Mouse (Mus musculus) CH12.LX (cell line): ENCODE data around the gene Olfml2a. TPM values are rescaled to one million over a fixed set of nuclear protein-coding genes. Genes with fewer than 3 reads are reported as not detected.

Experiments
- DNase-seq: peaks from one replicate; pipeline ENCODE4 v3.0.0-alpha.2; 2013; ENCODE audit errors: extremely low read depth
- H3K27ac ChIP-seq: 2 replicates; pipeline ENCODE4 v1.5.1; 2012; ENCODE audit warnings: low read depth, mild to moderate bottlenecking, control low read depth, moderate library complexity; ENCODE audit not compliant: insufficient read depth
- H3K27me3 ChIP-seq: replicated peaks from 2 replicates; pipeline ENCODE3; 2012; ENCODE audit warnings: inconsistent platforms
- H3K36me3 ChIP-seq, 2 experiments: replicated peaks in 1 of 2; 2 replicates each; pipeline versions ENCODE3 to v1.6.1; 2012; ENCODE audit warnings: inconsistent platforms in 1 of 2, low read length in 1 of 2, mild to moderate bottlenecking in 1 of 2, mixed read lengths in 1 of 2, moderate library complexity in 1 of 2; ENCODE audit not compliant: control insufficient read depth in 1 of 2, insufficient read depth in 1 of 2
- H3K4me1 ChIP-seq, 2 experiments: 2 replicates each; pipeline ENCODE4 v1.6.1; 2012; ENCODE audit warnings: inconsistent platforms in 1 of 2, moderate library complexity in 1 of 2; ENCODE audit not compliant: insufficient read depth in 2 of 2, control insufficient read depth in 1 of 2
- H3K4me2 ChIP-seq: 2 replicates; pipeline ENCODE4 v1.6.1; 2012; ENCODE audit warnings: low read depth, mild to moderate bottlenecking, control low read depth; ENCODE audit not compliant: poor library complexity, insufficient read depth, severe bottlenecking
- H3K4me3 ChIP-seq, 3 experiments: fragments of 150-350 bp in 1 of 3; sonication (generic) in 1 of 3; replicated peaks in 1 of 3; 2 replicates each; pipeline versions ENCODE3 to v1.5.1; 2011 to 2012; ENCODE audit warnings: low read depth in 2 of 3, low read length in 2 of 3, mild to moderate bottlenecking in 2 of 3, moderate library complexity in 2 of 3, control low read depth in 1 of 3, improper control_type of control experiment in 1 of 3, inconsistent platforms in 1 of 3, mixed read lengths in 1 of 3; ENCODE audit not compliant: poor library complexity in 1 of 3
- H3K79me2 ChIP-seq: replicated peaks from 2 replicates; pipeline ENCODE4 v1.6.1; 2012; ENCODE audit warnings: mild to moderate bottlenecking, moderate library complexity; ENCODE audit not compliant: control insufficient read depth, poor library complexity, insufficient read depth, severe bottlenecking; ENCODE audit errors: extremely low read depth
- H3K9ac ChIP-seq: 2 replicates; pipeline ENCODE4 v1.6.1; 2012; ENCODE audit warnings: low read depth, mild to moderate bottlenecking, control low read depth, moderate library complexity; ENCODE audit not compliant: insufficient read depth
- H3K9me3 ChIP-seq: replicated peaks from 2 replicates; pipeline ENCODE3; 2012; ENCODE audit warnings: low read length, inconsistent platforms, mixed read lengths
- CHD1 ChIP-seq: IDR thresholded peaks from 2 replicates; pipeline ENCODE4 v1.6.1; 2012; ENCODE audit warnings: low read depth, low read length, improper control_type of control experiment, inconsistent platforms
- CTCF ChIP-seq, 2 experiments: IDR thresholded peaks in 1 of 2; conservative IDR thresholded peaks in 1 of 2; 2 replicates each; pipeline ENCODE4 v1.5.1; 2011 to 2012; ENCODE audit warnings: low read depth in 2 of 2, low read length in 2 of 2, improper control_type of control experiment in 1 of 2, inconsistent platforms in 1 of 2, mild to moderate bottlenecking in 1 of 2, moderate library complexity in 1 of 2
- E2F4 ChIP-seq: IDR thresholded peaks from 2 replicates; pipeline ENCODE4 v1.6.1; 2011; ENCODE audit warnings: low read depth, low read length, improper control_type of control experiment; ENCODE audit not compliant: insufficient replicate concordance
- ETS1 ChIP-seq: conservative IDR thresholded peaks from 2 replicates; pipeline ENCODE4 v1.6.1; 2012; ENCODE audit warnings: low read depth, mild to moderate bottlenecking, inconsistent platforms, low read length, improper control_type of control experiment, moderate library complexity
- JUN ChIP-seq: IDR thresholded peaks from 2 replicates; pipeline ENCODE4 v1.6.1; 2011; ENCODE audit warnings: low read depth, mild to moderate bottlenecking, low read length, improper control_type of control experiment, moderate library complexity; ENCODE audit not compliant: insufficient read depth
- KAT2A ChIP-seq: IDR thresholded peaks from 2 replicates; pipeline ENCODE4 v1.6.1; 2012; ENCODE audit warnings: low read length, improper control_type of control experiment, inconsistent platforms; ENCODE audit not compliant: insufficient replicate concordance
- MAZ ChIP-seq: IDR thresholded peaks from 2 replicates; pipeline ENCODE4 v1.6.1; 2012; ENCODE audit warnings: low read depth, mild to moderate bottlenecking, inconsistent platforms, low read length, improper control_type of control experiment, moderate library complexity
- NELFE ChIP-seq: IDR thresholded peaks from 2 replicates; pipeline ENCODE4 v1.6.1; 2011; ENCODE audit warnings: low read depth, low read length, improper control_type of control experiment
- RAD21 ChIP-seq: IDR thresholded peaks from 2 replicates; pipeline ENCODE4 v1.6.1; 2011; ENCODE audit warnings: low read depth, mild to moderate bottlenecking, low read length, improper control_type of control experiment, moderate library complexity
- RCOR1 ChIP-seq: conservative IDR thresholded peaks from 2 replicates; pipeline ENCODE4 v1.6.1; 2012; ENCODE audit warnings: low read depth, mild to moderate bottlenecking, inconsistent platforms, low read length, improper control_type of control experiment
- SIN3A ChIP-seq: IDR thresholded peaks from 2 replicates; pipeline ENCODE4 v1.6.1; 2012; ENCODE audit warnings: low read length, improper control_type of control experiment, inconsistent platforms
- SMC3 ChIP-seq: IDR thresholded peaks from 2 replicates; pipeline ENCODE4 v1.6.1; 2011; ENCODE audit warnings: low read depth, low read length, improper control_type of control experiment
- TBP ChIP-seq: conservative IDR thresholded peaks from 2 replicates; pipeline ENCODE4 v1.6.1; 2011; ENCODE audit warnings: low read depth, low read length, improper control_type of control experiment
- TCF12 ChIP-seq: IDR thresholded peaks from 2 replicates; pipeline ENCODE4 v1.6.1; 2014; ENCODE audit warnings: low read depth, mild to moderate bottlenecking, inconsistent platforms, low read length, improper control_type of control experiment
- ZMIZ1 ChIP-seq: IDR thresholded peaks from 2 replicates; pipeline ENCODE4 v1.6.1; 2012; ENCODE audit warnings: low read depth, mild to moderate bottlenecking, inconsistent platforms, low read length, improper control_type of control experiment
- ZNF384 ChIP-seq: IDR thresholded peaks from 2 replicates; pipeline ENCODE4 v1.6.1; 2012; ENCODE audit warnings: low read depth, low read length, improper control_type of control experiment, inconsistent platforms
- dilution Hi-C: fragments of 300-500 bp; cut with MboI; formaldehyde crosslinking; loops from 2 replicates; pipeline ENCODE4 v1.14.3; 2020; ENCODE audit warnings: low sequenced_read_pairs; ENCODE audit not compliant: extremely low pct_unique_long_range_greater_than_20kb, extremely low pct_ligation_motif_present
- in situ Hi-C: fragments of 300-500 bp; cut with MboI; formaldehyde crosslinking; loops from 3 replicates; pipeline ENCODE4 v1.14.3; 2019; ENCODE audit warnings: low sequenced_read_pairs, low pct_ligation_motif_present, low pct_unique_long_range_greater_than_20kb, mixed read lengths
- polyA plus RNA-seq: library from polyadenylated mRNA; unstranded; fragments of >175 nt; gene quantifications from 2 replicates; pipeline ENCODE4 v1.2.1, GENCODE M21; 2012; ENCODE audit warnings: low read depth; ENCODE audit not compliant: insufficient read length
- total RNA-seq, 2 experiments: library from RNA; depleted of rRNA; stranded (reverse); fragments of 300-350 nt in 1 of 2; fragments of >200 nt in 1 of 2; gene quantifications; 2 replicates each; pipeline ENCODE4 v1.2.3; 2012 to 2014

Olfml2a gene
- total and polyA plus RNA-seq, 3 experiments: 4.3 to 8.5 (median 5.5) TPM

DNA sequence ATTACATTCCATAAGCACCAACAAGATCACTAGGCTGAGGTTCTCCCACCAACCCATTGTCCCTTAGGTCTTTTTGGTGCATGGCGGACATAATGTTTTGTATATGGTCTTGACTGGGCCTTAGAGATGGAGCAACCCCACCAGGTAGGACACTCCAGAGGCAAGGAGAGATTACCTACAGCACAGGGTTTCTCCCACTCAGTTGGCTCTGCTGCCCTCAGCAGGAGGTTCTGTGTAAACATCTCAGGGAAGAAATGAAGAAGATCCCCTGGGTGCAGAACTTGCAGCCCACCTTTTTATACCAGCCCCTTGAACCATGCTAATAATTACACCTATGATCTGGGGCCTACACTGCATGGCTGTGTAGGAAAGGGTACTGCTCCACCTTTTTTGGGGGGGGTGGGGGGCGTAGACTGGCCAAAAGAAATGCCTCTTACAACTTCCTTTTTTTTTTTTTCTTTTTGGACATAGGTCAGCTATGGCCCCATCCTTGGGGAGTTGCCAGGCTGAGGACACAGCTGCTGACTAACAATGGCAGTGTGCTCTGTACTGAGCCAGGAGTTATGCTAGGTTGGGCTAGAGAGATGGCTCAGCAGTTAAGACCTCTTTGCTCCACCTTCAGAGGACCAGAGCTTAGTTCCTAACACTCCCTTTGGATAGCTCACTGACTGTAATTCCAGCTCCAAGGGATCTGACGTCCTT lies 12.8 kb downstream of the Olfml2a start:
- H3K27me3 ChIP-seq: no peaks in the 10 kb centered on the region
- in situ Hi-C loops: no loop called here
- no peak overlapping the region for H3K4me3 ChIP-seq
- no peak overlapping the region for H3K4me2 ChIP-seq
- peaks cover 13 to 30% of the 10 kb centered on the region in 2 experiments; a peak in 3 of 4 replicates for H3K4me1 ChIP-seq
- no peak overlapping the region for H3K9ac ChIP-seq
- TF ChIP-seq CTCF (conservative IDR thresholded peaks at IDR 0.05 in 1 of 2, IDR thresholded peaks at IDR 0.05 in 1 of 2; ENCODE audit: low read depth in 2 of 2, low read length in 2 of 2) (peak in 1 of 2 experiments; percentile 72; a peak in 2 of 4 replicates), SIN3A (no peak), MAZ (0 out of 2 replicates have a peak, but pooled peaks have one; percentile 47), RAD21 (peak; percentile 65), TCF12 (no peak), ZNF384 (peak; percentile 83), SMC3 (peak; percentile 44), E2F4 (no peak), ZMIZ1 (no peak)
- DNase-seq: no peak
- dilution Hi-C loops: no loop called here
- peaks cover 0 to 33% of the 10 kb centered on the region in 2 experiments for H3K36me3 ChIP-seq
- H3K79me2 ChIP-seq: no peaks in the 10 kb centered on the region
- no peaks in the 10 kb centered on the region for H3K9me3 ChIP-seq
- H3K27ac ChIP-seq: no peak overlapping the region

- DNase-seq: no peak
- peaks cover 0 to 46% of the 10 kb centered on the region in 2 experiments for H3K36me3 ChIP-seq
- H3K4me1 ChIP-seq: peaks cover 13 to 40% of the 10 kb centered on the region in 2 experiments; a peak in 3 of 4 replicates
- no peaks in the 10 kb centered on the region for H3K79me2 ChIP-seq
- H3K27me3 ChIP-seq: no peaks in the 10 kb centered on the region
- H3K9ac ChIP-seq: no peak overlapping the region
- dilution Hi-C loops (no loop called here), in situ Hi-C loops (no loop called here)
- H3K27ac ChIP-seq: no peak overlapping the region
- no peak overlapping the region for H3K4me2 ChIP-seq
- TF ChIP-seq RCOR1: no peak
- no peak for TF ChIP-seq KAT2A
- no peak for TF ChIP-seq TBP
- TF ChIP-seq JUN: no peak
- TF ChIP-seq ETS1: no peak
- TF ChIP-seq CHD1: no peak
- no peak for TF ChIP-seq NELFE
- H3K4me3 ChIP-seq: no peak overlapping the region
- no peaks in the 10 kb centered on the region for H3K9me3 ChIP-seq
Observed at GRCm38 (mm10) chr2:38947566-38947965, 15.8 kb downstream of the Olfml2a start.
